Mouse (Mus musculus): ENCODE data around the gene Smyd3. TPM values are rescaled to one million over a fixed set of nuclear protein-coding genes. Genes with fewer than 3 reads are reported as not detected.

The Smyd3 gene
- total and polyA plus RNA-seq, 2 experiments: 1.4 to 7.0 TPM

DNA sequence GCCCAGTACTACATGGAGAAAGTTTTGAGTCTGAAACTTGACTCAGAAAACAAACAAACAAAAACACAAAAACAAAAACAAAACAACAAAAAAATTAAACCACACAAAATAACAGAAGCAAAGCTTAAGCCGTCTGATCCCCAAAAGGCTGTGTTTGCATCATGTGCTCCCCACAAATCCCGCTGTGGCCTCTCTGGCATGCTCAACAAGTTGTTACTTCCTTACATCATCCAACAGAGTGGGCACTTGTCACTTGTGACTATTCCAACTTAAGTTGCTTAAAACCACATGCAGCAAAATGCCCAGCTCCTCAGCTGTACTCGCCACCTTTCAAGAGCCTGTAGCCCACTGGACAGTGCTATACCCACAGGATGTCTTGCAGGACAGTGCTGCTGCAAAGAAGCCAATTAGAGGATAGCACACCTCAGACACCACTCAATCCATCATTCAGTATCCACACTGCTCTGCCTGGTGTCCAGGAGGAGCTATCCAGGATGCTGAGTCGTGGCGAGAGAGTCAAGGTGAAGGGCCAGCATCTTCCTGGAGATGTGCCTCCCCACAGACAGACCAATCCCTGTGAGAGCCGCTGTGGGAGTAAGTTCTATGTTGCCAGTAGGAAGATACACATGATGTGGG is 465.2 kb downstream of the Smyd3 start:
- no peak for TF ChIP-seq CTCF (IDR thresholded peaks at IDR 0.05; ENCODE audit: low read depth, low read length)
- no peak for TF ChIP-seq POLR2A (IDR thresholded peaks at IDR 0.05; ENCODE audit: extremely low read depth, insufficient read depth, low read length)
- Histone ChIP-seq H3K79me2 (ENCODE audit: control insufficient read depth, insufficient read depth, low read length) (no peaks in the 10 kb centered on the region), H3K4me3 (ENCODE audit: insufficient read depth, low read depth, low read length) (no peak overlapping the region), H3K27me3 (ENCODE audit: control insufficient read depth, insufficient read depth, low read length) (no peaks in the 10 kb centered on the region), H3K9ac (ENCODE audit: low read depth, low read length) (no peak overlapping the region), H3K27ac (replicated peaks; ENCODE audit: insufficient read depth, low read depth, low read length) (no peak overlapping the region), H3K4me1 (ENCODE audit: control insufficient read depth, insufficient read depth, low read length) (no peaks in the 10 kb centered on the region), H3K36me3 (ENCODE audit: control insufficient read depth, insufficient read depth, low read length) (no peaks in the 10 kb centered on the region)
- no peak for DNase-seq (ENCODE audit: extremely low read depth, low read depth, low spot score)
- WGBS: 98% methylated on average over 6 of the region's 6 CpGs

DNA sequence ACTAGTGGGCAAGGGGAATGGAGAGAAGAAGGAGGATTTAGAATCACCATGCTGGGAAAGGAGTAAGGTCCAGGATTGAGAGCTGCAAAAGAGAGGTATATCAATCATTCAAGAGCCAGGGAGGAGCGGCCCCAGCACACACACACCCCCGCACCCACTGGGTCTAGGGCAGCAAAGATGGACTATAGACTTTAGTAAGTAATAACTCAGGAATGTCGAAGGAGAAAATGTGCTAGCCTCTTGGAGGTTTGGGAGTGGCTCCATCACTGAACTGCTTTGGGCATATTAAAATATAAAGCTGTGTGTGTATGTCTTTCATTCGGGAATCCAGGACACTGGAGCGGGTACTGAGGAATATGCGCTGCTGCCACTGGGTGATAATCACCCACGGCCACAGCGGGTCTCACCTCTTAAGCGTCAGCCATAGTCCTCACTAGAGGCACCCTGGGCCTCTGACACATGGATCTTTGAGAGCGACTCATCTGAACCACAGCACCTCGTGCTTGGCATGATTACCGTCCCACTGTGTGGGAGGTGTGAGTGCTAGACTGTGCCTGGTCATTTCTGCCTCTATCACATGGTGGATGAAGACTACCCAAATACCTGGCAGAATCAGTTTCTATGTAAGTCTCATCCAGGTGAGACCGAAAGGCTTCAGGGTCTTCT is 469.8 kb downstream of the Smyd3 start:
- H3K27ac ChIP-seq (replicated peaks; ENCODE audit: insufficient read depth, low read depth, low read length): no peak overlapping the region
- H3K4me3 ChIP-seq (ENCODE audit: insufficient read depth, low read depth, low read length): no peak overlapping the region
- H3K9ac ChIP-seq (ENCODE audit: low read depth, low read length): no peak overlapping the region
- WGBS: 96% methylated on average over 13 of the region's 13 CpGs
- no peaks in the 10 kb centered on the region for H3K4me1 ChIP-seq (ENCODE audit: control insufficient read depth, insufficient read depth, low read length)
- no peak for DNase-seq (ENCODE audit: extremely low read depth, low read depth, low spot score)
- no peaks in the 10 kb centered on the region for H3K36me3 ChIP-seq (ENCODE audit: control insufficient read depth, insufficient read depth, low read length)
- no peaks in the 10 kb centered on the region for H3K79me2 ChIP-seq (ENCODE audit: control insufficient read depth, insufficient read depth, low read length)
- TF ChIP-seq POLR2A (IDR thresholded peaks at IDR 0.05; ENCODE audit: extremely low read depth, insufficient read depth, low read length) (no peak), CTCF (IDR thresholded peaks at IDR 0.05; ENCODE audit: low read depth, low read length) (no peak)
- H3K27me3 ChIP-seq (ENCODE audit: control insufficient read depth, insufficient read depth, low read length): no peaks in the 10 kb centered on the region

DNA sequence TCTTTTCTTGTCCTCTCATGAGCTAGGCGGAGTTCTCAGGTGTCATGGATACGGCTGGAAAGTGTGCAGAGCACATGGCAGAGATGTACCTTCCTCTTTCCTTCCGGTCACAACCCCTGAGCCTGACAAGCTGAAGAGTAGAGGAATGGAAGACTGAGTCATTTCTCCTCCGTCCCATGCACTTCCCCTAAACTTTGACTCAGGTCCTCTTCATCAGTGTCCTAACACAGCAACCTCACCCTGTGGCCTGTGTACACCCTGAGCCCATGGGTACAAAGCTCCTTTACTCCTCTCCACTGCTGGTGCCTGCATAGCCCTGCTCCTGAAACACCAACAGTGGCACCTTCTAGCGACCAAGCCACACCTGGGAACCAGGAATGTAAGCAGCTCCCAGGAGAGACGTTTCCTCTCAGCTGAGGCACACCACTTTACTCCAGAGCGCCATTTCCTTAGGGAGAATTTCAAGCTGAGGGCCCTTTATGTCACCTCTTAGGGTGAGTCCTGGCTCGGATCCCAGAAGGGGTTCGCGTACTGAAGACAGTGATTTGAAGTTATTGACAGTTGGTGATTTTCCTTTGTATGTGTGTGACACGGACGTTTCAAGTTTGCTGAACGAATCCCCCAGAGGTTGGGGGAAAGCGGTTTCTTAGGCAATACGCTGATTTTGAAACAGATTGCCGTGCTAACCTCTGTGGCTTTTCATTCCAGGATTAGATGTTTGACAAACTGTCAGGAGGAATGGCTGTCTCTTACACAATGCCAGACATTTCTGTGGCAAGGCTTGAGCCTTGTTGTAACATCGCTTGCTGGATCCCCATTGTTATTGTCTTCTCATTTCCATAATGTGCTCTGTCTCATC is 471.8 kb downstream of the Smyd3 start:
- Histone ChIP-seq H3K4me3 (ENCODE audit: insufficient read depth, low read depth, low read length) (no peak overlapping the region), H3K27ac (replicated peaks; ENCODE audit: insufficient read depth, low read depth, low read length) (no peak overlapping the region), H3K79me2 (ENCODE audit: control insufficient read depth, insufficient read depth, low read length) (no peaks in the 10 kb centered on the region), H3K36me3 (ENCODE audit: control insufficient read depth, insufficient read depth, low read length) (no peaks in the 10 kb centered on the region), H3K27me3 (ENCODE audit: control insufficient read depth, insufficient read depth, low read length) (no peaks in the 10 kb centered on the region), H3K9ac (ENCODE audit: low read depth, low read length) (no peak overlapping the region), H3K4me1 (ENCODE audit: control insufficient read depth, insufficient read depth, low read length) (no peaks in the 10 kb centered on the region)
- DNase-seq (ENCODE audit: extremely low read depth, low read depth, low spot score): no peak
- TF ChIP-seq POLR2A (IDR thresholded peaks at IDR 0.05; ENCODE audit: extremely low read depth, insufficient read depth, low read length) (no peak), CTCF (IDR thresholded peaks at IDR 0.05; ENCODE audit: low read depth, low read length) (no peak)
- WGBS: 67% methylated on average over 17 of the region's 17 CpGs

DNA sequence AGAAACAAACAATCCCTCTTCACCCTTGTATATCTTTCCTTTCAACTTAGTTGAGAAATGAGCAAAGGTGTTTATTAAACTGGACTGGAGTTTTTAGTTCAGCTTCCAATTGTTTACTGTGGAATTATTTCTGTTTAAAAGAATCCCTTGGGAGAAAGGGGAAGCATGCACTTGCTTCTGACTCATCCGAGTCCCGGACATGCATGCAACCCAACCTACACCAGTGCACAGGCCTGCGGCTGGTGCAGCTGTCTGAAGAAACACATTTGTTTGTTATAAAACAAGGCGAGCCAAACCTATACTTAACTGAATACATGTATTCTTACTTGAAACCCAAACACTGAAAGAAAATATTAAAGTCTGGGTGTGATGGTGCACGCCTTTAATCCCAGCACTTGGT is 473.7 kb downstream of the Smyd3 start:
- WGBS: 94% methylated on average over 5 of the region's 5 CpGs
- Histone ChIP-seq H3K36me3 (ENCODE audit: control insufficient read depth, insufficient read depth, low read length) (no peaks in the 10 kb centered on the region), H3K27ac (replicated peaks; ENCODE audit: insufficient read depth, low read depth, low read length) (no peak overlapping the region), H3K9ac (ENCODE audit: low read depth, low read length) (no peak overlapping the region), H3K27me3 (ENCODE audit: control insufficient read depth, insufficient read depth, low read length) (no peaks in the 10 kb centered on the region), H3K4me1 (ENCODE audit: control insufficient read depth, insufficient read depth, low read length) (no peaks in the 10 kb centered on the region), H3K79me2 (ENCODE audit: control insufficient read depth, insufficient read depth, low read length) (no peaks in the 10 kb centered on the region), H3K4me3 (ENCODE audit: insufficient read depth, low read depth, low read length) (no peak overlapping the region)
- TF ChIP-seq CTCF (IDR thresholded peaks at IDR 0.05; ENCODE audit: low read depth, low read length) (no peak), POLR2A (IDR thresholded peaks at IDR 0.05; ENCODE audit: extremely low read depth, insufficient read depth, low read length) (no peak)
- DNase-seq (ENCODE audit: extremely low read depth, low read depth, low spot score): no peak

DNA sequence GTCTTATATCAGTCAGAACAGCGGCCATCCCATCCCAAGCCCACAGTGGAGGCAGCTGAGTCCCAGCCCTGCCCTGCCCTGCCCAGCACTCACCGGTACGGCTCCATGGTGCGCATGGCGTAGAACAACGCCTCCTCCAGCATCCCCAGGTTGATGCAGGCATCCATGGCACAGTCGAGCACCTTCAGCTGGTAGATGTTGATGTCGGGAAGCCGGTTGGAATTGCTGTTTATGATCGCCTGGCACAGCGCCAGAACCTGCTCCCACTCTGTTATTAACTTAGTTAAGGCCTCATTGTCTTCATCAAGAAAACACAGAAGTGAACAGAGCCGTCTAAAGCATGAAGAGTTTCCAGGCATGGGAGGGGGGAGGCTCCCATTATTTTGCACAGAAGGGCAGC is 474.2 kb downstream of the Smyd3 start:
- 88% methylated on average over 12 of the region's 12 CpGs for WGBS
- no peak for DNase-seq (ENCODE audit: extremely low read depth, low read depth, low spot score)
- TF ChIP-seq POLR2A (IDR thresholded peaks at IDR 0.05; ENCODE audit: extremely low read depth, insufficient read depth, low read length) (no peak), CTCF (IDR thresholded peaks at IDR 0.05; ENCODE audit: low read depth, low read length) (no peak)
- no peaks in the 10 kb centered on the region for H3K79me2 ChIP-seq (ENCODE audit: control insufficient read depth, insufficient read depth, low read length)
- no peak overlapping the region for H3K9ac ChIP-seq (ENCODE audit: low read depth, low read length)
- H3K4me1 ChIP-seq (ENCODE audit: control insufficient read depth, insufficient read depth, low read length): no peaks in the 10 kb centered on the region
- H3K36me3 ChIP-seq (ENCODE audit: control insufficient read depth, insufficient read depth, low read length): no peaks in the 10 kb centered on the region
- H3K4me3 ChIP-seq (ENCODE audit: insufficient read depth, low read depth, low read length): no peak overlapping the region
- H3K27ac ChIP-seq (replicated peaks; ENCODE audit: insufficient read depth, low read depth, low read length): no peak overlapping the region
- no peaks in the 10 kb centered on the region for H3K27me3 ChIP-seq (ENCODE audit: control insufficient read depth, insufficient read depth, low read length)

All from liver, adult 2 months (tissue).